Mouse (Mus musculus) intestine, embryonic 14.5 days (tissue): ENCODE measurements around the gene Asz1. TPM values are rescaled to one million over a fixed set of nuclear protein-coding genes. Genes with fewer than 3 reads are reported as not detected.

Experiments
- ATAC-seq: fragments of 200-750 bp; cut with Nextera tagmentation; replicated peaks from 2 replicates; pipeline ENCODE4 v1.8.0; 2017; ENCODE audit warnings: low read depth, moderate number of reproducible peaks, moderate TSS enrichment, moderate library complexity; ENCODE audit not compliant: low FRiP score, low TSS enrichment
- DNase-seq: peaks from one replicate; pipeline ENCODE4 v3.0.0-alpha.2; 2018; ENCODE audit warnings: low spot score
- H3K27ac ChIP-seq: fragments of 300-500 bp; sonication (generic); 2 replicates; pipeline ENCODE4 v1.5.1; 2014; ENCODE audit warnings: low read depth, mild to moderate bottlenecking, control low read depth
- H3K27me3 ChIP-seq: fragments of 300-500 bp; sonication (generic); replicated peaks from 2 replicates; pipeline ENCODE4 v1.6.1; 2014; ENCODE audit warnings: low read length, control low read depth; ENCODE audit not compliant: control insufficient read depth, insufficient read depth
- H3K36me3 ChIP-seq: fragments of 300-500 bp; sonication (generic); 2 replicates; pipeline ENCODE4 v1.6.1; 2014; ENCODE audit warnings: low read length, control low read depth; ENCODE audit not compliant: control insufficient read depth, insufficient read depth
- H3K4me1 ChIP-seq: fragments of 300-500 bp; sonication (generic); replicated peaks from 2 replicates; pipeline ENCODE4 v1.6.1; 2014; ENCODE audit warnings: low read length, control low read depth, mixed read lengths; ENCODE audit not compliant: control insufficient read depth, insufficient read depth
- H3K4me2 ChIP-seq: fragments of 300-500 bp; sonication (generic); 2 replicates; pipeline ENCODE4 v1.6.1; 2014; ENCODE audit warnings: low read length
- H3K4me3 ChIP-seq: fragments of 300-500 bp; sonication (generic); 2 replicates; pipeline ENCODE4 v1.5.1; 2014; ENCODE audit warnings: low read depth, low read length, control low read depth, mixed read lengths
- H3K9ac ChIP-seq: fragments of 300-500 bp; sonication (generic); 2 replicates; pipeline ENCODE4 v1.6.1; 2014; ENCODE audit warnings: mild to moderate bottlenecking, low read length
- H3K9me3 ChIP-seq: fragments of 300-500 bp; sonication (generic); 2 replicates; pipeline ENCODE4 v1.6.1; 2016; ENCODE audit warnings: low read length, control low read depth; ENCODE audit not compliant: control insufficient read depth
- WGBS: fragments of 180-500 bp; shearing (Covaris S2); extraction: QIAGEN DNeasy Blood & Tissue Kit; methylation state at CpG from one replicate; pipeline ENCODE4 v1.1.7; 2014; 5-methylcytosine and 5-hydroxymethylcytosine counted together
- polyA plus RNA-seq: library from polyadenylated mRNA; unstranded; fragments of >200 nt; fragmentation: Nextera tagmentation; extraction: Ambion mirVana; gene quantifications from 2 replicates; pipeline ENCODE4 v1.2.1, GENCODE M21; 2014

Asz1 gene
- polyA plus RNA-seq, 1 experiment from 2014 or later: not detected

GRCm38 (mm10) chr6:18076986-18077385, 31.9 kb downstream of the Asz1 start:
- no peak overlapping the region for H3K27ac ChIP-seq
- H3K9me3 ChIP-seq: no peaks in the 10 kb centered on the region
- 66% methylated on average over 7 of the region's 7 CpGs for WGBS
- ATAC-seq (no peak), DNase-seq (no peak)
- no peaks in the 10 kb centered on the region for H3K36me3 ChIP-seq
- no peak overlapping the region for H3K9ac ChIP-seq
- H3K4me1 ChIP-seq: no peaks in the 10 kb centered on the region; the same call in 1 of the 2 replicates
- H3K4me2 ChIP-seq: no peak overlapping the region
- H3K4me3 ChIP-seq: no peak overlapping the region
- no peaks in the 10 kb centered on the region for H3K27me3 ChIP-seq

GRCm38 (mm10) chr6:18076577-18076976, 32.3 kb downstream of the Asz1 start:
- Histone ChIP-seq H3K4me2 (no peak overlapping the region), H3K4me3 (no peak overlapping the region), H3K27ac (no peak overlapping the region), H3K9ac (no peak overlapping the region), H3K9me3 (no peaks in the 10 kb centered on the region), H3K36me3 (no peaks in the 10 kb centered on the region), H3K27me3 (no peaks in the 10 kb centered on the region), H3K4me1 (no peaks in the 10 kb centered on the region; the same call in 1 of the 2 replicates)
- 21% methylated on average over 5 of the region's 5 CpGs for WGBS
- DNase-seq: no peak
- peak; percentile 62; the same call in 1 of the 2 replicates for ATAC-seq

GRCm38 (mm10) chr6:18057899-18058298, 51.0 kb downstream of the Asz1 start:
- ATAC-seq (no peak), DNase-seq (no peak)
- Histone ChIP-seq H3K4me2 (no peak overlapping the region), H3K4me3 (no peak overlapping the region), H3K9ac (no peak overlapping the region), H3K27ac (no peak overlapping the region), H3K36me3 (no peaks in the 10 kb centered on the region), H3K27me3 (no peaks in the 10 kb centered on the region), H3K9me3 (no peaks in the 10 kb centered on the region), H3K4me1 (no peaks in the 10 kb centered on the region)
- 87% methylated on average over 4 of the region's 4 CpGs for whole genome bisulfite sequencing

DNA sequence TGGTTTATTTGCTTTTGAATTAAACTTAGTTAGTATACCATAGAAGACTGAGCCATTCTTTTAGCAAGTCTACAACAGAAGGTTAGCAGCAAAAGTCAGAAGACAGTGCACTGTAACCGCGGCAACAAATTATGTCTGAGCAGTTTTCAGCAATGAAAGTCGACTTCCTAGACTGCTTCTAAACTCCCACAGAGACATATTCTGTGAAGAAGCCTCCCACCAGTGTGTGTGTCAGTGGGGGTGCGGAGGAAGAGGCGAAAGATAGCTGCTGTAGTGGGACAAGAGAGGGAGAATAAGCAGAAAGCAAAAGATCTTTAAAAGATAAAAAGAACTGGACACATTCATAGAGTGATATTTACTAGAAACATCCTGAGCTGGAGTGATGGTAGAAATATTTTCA, 57.2 kb downstream of the Asz1 start:
- H3K9ac ChIP-seq: no peak overlapping the region
- no peaks in the 10 kb centered on the region for H3K36me3 ChIP-seq
- WGBS: 67% methylated on average over 5 of the region's 5 CpGs
- H3K27ac ChIP-seq: no peak overlapping the region
- DNase-seq (no peak), ATAC-seq (no peak)
- H3K4me1 ChIP-seq: no peaks in the 10 kb centered on the region
- no peak overlapping the region for H3K4me3 ChIP-seq
- no peaks in the 10 kb centered on the region for H3K9me3 ChIP-seq
- no peak overlapping the region for H3K4me2 ChIP-seq
- no peaks in the 10 kb centered on the region for H3K27me3 ChIP-seq

DNA sequence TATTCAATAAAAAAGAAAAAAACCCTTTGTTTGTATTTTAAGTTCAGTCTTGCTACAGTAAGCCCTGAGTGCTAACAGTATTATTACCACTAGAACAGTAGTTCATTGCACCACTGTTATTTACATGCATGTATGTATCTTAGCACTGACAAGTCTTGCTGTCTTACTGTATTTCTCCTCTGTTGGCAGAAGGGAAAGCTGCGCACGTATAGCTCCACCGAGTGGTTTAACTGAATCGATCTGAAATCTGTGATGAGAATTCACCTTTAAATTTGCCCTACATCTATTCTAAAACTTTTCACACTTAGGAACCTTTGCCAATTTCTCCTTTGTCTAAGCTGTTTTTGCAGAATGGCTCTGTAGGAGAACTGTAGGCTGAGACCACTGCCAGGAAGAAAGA, 64.6 kb downstream of the Asz1 start:
- Histone ChIP-seq H3K27me3 (no peaks in the 10 kb centered on the region), H3K9me3 (no peaks in the 10 kb centered on the region), H3K36me3 (no peaks in the 10 kb centered on the region), H3K4me2 (no peak overlapping the region), H3K9ac (no peak overlapping the region), H3K27ac (no peak overlapping the region), H3K4me3 (no peak overlapping the region), H3K4me1 (no peaks in the 10 kb centered on the region)
- ATAC-seq (no peak), DNase-seq (no peak)
- WGBS: 88% methylated on average over 4 of the region's 4 CpGs

DNA sequence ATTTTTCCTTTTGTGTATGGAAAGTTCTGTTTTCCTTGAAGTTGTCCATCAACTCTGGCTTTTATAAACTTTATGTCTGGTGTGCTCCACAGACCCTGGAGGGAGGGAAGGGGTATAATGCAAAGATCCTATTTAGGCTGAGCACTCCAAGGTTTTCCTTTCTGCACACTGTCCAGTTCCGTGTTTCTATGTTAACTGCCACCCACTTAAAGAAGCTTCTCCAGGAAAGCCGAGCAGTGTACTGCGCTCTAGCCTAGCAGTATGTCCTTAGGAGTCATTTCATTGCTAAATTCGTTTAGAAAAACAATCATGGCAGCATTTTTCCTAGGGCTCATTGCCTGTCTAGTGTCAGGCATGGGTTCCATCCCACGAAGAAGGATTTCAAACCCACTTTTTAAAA, 65.7 kb downstream of the Asz1 start:
- Histone ChIP-seq H3K4me1 (no peaks in the 10 kb centered on the region), H3K36me3 (no peaks in the 10 kb centered on the region), H3K9me3 (no peaks in the 10 kb centered on the region), H3K27ac (no peak overlapping the region), H3K27me3 (no peaks in the 10 kb centered on the region), H3K4me2 (no peak overlapping the region), H3K9ac (no peak overlapping the region), H3K4me3 (no peak overlapping the region)
- 66% methylated on average over 5 of the region's 5 CpGs for WGBS
- no peak for DNase-seq
- no peak for ATAC-seq

GRCm38 (mm10) chr6:18032271-18032670, 76.6 kb downstream of the Asz1 start:
- DNase-seq: no peak
- H3K9ac ChIP-seq: no peak overlapping the region
- H3K27ac ChIP-seq: no peak overlapping the region
- no peaks in the 10 kb centered on the region for H3K36me3 ChIP-seq
- 29% methylated on average over 6 of the region's 6 CpGs for WGBS
- peak overlapping the region; percentile 42 for H3K4me3 ChIP-seq
- H3K9me3 ChIP-seq: no peaks in the 10 kb centered on the region
- peaks cover 46% of the 10 kb centered on the region for H3K27me3 ChIP-seq
- no peak for ATAC-seq
- H3K4me2 ChIP-seq: peak overlapping the region; percentile 76
- H3K4me1 ChIP-seq: peaks cover 15% of the 10 kb centered on the region; the same call in 1 of the 2 replicates

DNA sequence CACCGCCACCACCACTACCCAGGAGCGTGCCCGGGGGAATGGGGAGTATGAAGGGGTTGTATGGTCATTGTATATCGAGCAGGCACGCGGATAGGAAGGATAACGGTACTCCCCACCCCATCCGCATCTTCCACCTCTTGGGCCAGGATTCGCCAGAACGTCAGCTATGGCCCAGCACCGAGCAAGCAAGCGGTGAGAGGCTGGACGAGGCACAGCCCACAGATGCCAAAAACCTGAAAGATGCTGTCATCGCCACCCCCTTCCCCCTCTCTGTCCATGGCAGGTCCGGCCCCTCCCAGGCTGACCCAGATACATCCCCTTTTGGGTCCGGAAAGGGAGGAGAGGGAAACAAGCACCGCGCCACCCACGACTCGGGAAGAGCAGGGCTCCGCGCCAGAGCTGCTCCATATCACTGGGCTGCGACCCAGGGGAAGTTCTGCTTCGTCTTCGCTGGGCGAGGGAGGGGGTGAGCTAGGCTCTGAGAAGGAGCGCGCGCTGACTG, 77.3 kb downstream of the Asz1 start:
- DNase-seq (peak; percentile 71), ATAC-seq (peak; percentile 80)
- H3K27me3 ChIP-seq: peaks cover 49% of the 10 kb centered on the region
- H3K4me3 ChIP-seq: peak overlapping the region; percentile 42
- H3K4me1 ChIP-seq: peaks cover 15% of the 10 kb centered on the region; the same call in 1 of the 2 replicates
- H3K9ac ChIP-seq: peak overlapping the region; percentile 17; the same call in 1 of the 2 replicates
- H3K4me2 ChIP-seq: peak overlapping the region; percentile 76
- no peak overlapping the region for H3K27ac ChIP-seq
- WGBS: 1% methylated on average over 28 of the region's 29 CpGs
- H3K9me3 ChIP-seq: no peaks in the 10 kb centered on the region
- H3K36me3 ChIP-seq: no peaks in the 10 kb centered on the region

DNA sequence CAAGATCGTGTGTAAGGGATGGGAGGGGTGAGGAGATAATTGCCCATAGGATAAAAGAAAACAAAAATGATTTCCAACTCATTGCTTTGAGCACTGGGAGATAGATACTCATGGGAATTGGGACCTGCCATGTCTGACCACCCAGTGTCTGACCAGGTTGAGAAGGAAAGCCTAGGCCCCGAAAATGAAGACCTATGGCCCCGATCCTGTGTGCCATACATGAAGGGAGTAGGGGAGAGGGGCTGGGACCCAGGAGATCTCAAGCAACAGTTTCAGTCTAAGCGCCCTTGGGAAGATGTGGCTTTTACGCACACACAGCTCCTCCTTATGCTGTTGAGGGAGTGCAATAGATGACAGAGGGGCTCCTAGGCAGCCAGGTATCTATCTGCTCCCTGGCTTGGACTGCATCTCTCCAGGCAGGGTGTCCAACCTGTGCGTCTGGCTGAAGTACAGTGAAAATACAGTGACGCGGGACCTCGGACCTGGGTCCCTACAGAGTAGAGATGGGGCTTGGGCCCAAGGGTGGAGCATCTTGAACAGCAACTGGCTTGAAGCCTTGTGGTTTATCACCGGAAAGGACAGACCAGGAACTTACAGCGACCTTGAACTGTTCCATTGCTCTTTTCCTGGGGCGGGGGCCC, 77.9 kb downstream of the Asz1 start:
- H3K4me1 ChIP-seq: peaks cover 15% of the 10 kb centered on the region; the same call in 1 of the 2 replicates
- no peaks in the 10 kb centered on the region for H3K36me3 ChIP-seq
- ATAC-seq (no peak; the same call in 1 of the 2 replicates), DNase-seq (no peak)
- H3K4me2 ChIP-seq: peak overlapping the region; percentile 76
- H3K27me3 ChIP-seq: peaks cover 49% of the 10 kb centered on the region
- H3K9me3 ChIP-seq: no peaks in the 10 kb centered on the region
- no peak overlapping the region for H3K27ac ChIP-seq
- WGBS: 11% methylated on average over 12 of the region's 12 CpGs
- H3K4me3 ChIP-seq: peak overlapping the region; percentile 42
- no peak overlapping the region for H3K9ac ChIP-seq
